Mouse (Mus musculus): Measurements from ENCODE around the gene Fam219b. TPM values are rescaled to one million over a fixed set of nuclear protein-coding genes. Genes with fewer than 3 reads are reported as not detected.

The Fam219b gene
- polyA plus RNA-seq, 1 experiment from 2014 or later: 13.6 TPM

DNA sequence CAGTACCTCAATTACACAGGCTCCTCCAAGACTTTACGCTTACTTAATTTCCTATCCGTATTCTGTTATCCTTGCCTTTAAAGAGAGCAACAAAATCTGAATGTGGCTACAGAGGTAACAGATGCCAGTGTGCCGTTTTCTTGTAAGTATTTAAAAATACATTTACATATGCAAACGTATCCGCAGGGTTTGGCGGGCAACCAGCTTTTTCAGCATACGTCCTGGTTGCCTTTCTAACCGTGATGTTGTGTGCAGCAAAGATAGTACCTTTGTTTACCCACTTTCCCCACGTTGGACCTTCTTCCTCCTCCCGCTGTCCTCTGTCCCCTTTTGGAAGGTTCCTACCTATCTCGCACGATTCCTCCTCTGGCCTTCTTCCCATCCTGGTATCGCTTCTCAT, 35.9 kb upstream of the Fam219b start:
- no peak overlapping the region for H3K9ac ChIP-seq (ENCODE audit: low read depth, low read length)
- no peak for ATAC-seq (replicated peaks; ENCODE audit: low FRiP score, low read depth)
- H3K36me3 ChIP-seq (ENCODE audit: insufficient read depth, low read length): no peaks in the 10 kb centered on the region
- no peak for TF ChIP-seq CTCF (IDR thresholded peaks at IDR 0.05; ENCODE audit: low read depth)
- H3K9me3 ChIP-seq (replicated peaks; ENCODE audit: low read length): no peaks in the 10 kb centered on the region
- no peak overlapping the region for H3K4me3 ChIP-seq (replicated peaks; ENCODE audit: low read depth, low read length)
- H3K27ac ChIP-seq: no peak overlapping the region
- no peak for DNase-seq (ENCODE audit: low spot score)
- 16% methylated on average over 13 of the region's 13 CpGs for WGBS
- H3K4me2 ChIP-seq (ENCODE audit: low read length): peak overlapping the region; percentile 92; the same call in 1 of the 2 replicates
- H3K4me1 ChIP-seq (replicated peaks; ENCODE audit: insufficient read depth, low read length): peaks cover 21% of the 10 kb centered on the region
- peaks cover 33% of the 10 kb centered on the region for H3K27me3 ChIP-seq (ENCODE audit: insufficient read depth, low read length)

DNA sequence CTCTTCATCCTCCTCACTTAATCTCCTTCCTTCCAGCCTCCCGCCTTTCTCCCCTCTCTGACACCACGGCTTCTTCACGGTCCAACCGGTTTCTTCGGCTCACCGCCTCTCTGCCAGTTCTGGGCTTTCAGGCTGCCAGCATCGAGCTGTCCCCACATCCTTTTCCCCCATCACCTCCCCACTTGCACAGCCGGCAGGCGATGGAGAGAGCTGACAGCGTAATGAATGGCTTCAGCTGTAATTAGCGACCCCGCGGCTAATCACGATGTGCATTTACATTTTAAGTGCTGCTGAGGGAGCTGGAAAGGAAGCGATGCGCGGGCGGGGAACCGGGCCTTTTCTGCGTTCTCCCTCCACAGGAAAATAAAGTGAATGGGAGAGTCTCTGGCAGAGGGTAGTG, 35.5 kb upstream of the Fam219b start:
- H3K27me3 ChIP-seq (ENCODE audit: insufficient read depth, low read length): peaks cover 33% of the 10 kb centered on the region
- no peak overlapping the region for H3K27ac ChIP-seq
- H3K4me1 ChIP-seq (replicated peaks; ENCODE audit: insufficient read depth, low read length): peaks cover 21% of the 10 kb centered on the region
- TF ChIP-seq CTCF (IDR thresholded peaks at IDR 0.05; ENCODE audit: low read depth): no peak
- WGBS: under 1% methylated on average over 20 of the region's 20 CpGs
- H3K9ac ChIP-seq (ENCODE audit: low read depth, low read length): no peak overlapping the region
- ATAC-seq (replicated peaks; ENCODE audit: low FRiP score, low read depth) (no peak), DNase-seq (ENCODE audit: low spot score) (peak; percentile 46)
- no peak overlapping the region for H3K4me3 ChIP-seq (replicated peaks; ENCODE audit: low read depth, low read length)
- no peaks in the 10 kb centered on the region for H3K9me3 ChIP-seq (replicated peaks; ENCODE audit: low read length)
- H3K4me2 ChIP-seq (ENCODE audit: low read length): peak overlapping the region; percentile 92; the same call in 1 of the 2 replicates
- no peaks in the 10 kb centered on the region for H3K36me3 ChIP-seq (ENCODE audit: insufficient read depth, low read length)

DNA sequence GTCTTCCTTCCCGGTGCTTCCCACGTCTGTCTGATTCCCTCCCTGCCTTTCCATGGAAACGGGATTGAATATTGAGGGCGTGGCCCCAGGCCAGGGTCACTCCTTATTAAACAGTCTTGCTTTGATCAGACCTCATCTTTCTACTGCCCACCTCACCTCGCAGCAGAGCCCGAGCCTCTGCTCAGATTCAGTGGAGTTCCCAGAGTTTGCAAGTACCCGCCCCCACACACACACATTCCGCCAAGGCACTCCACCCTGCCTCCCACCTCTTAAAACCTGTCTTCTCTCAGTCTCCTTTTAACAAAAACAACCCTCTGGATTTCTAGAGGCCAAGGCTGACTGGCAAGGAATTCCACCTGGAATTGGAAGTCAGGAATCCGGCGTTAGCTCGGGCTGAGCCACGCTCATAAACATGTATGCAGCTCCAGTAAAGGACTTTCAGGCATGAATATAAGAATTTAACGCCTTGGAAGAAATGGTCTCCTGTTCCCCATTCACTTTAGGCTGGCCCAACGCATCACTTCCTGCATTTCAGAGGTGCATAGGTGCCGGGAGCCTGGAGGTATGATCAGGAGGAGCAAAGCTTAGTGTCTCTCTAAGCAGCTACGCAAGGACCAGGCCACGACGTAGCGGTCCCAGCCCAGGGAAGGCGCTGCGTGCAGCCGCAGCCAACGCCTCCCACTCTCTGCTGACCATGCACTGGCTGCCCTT, 34.3 kb upstream of the Fam219b start:
- H3K9ac ChIP-seq (ENCODE audit: low read depth, low read length): no peak overlapping the region
- peak overlapping the region; percentile 92 for H3K4me2 ChIP-seq (ENCODE audit: low read length)
- 6% methylated on average over 23 of the region's 23 CpGs for WGBS
- H3K36me3 ChIP-seq (ENCODE audit: insufficient read depth, low read length): no peaks in the 10 kb centered on the region
- TF ChIP-seq CTCF (IDR thresholded peaks at IDR 0.05; ENCODE audit: low read depth): no peak
- H3K4me3 ChIP-seq (replicated peaks; ENCODE audit: low read depth, low read length): peak overlapping the region; percentile 40
- H3K27me3 ChIP-seq (ENCODE audit: insufficient read depth, low read length): peaks cover 33% of the 10 kb centered on the region
- peak overlapping the region; percentile 37; the same call in 1 of the 2 replicates for H3K27ac ChIP-seq
- ATAC-seq (replicated peaks; ENCODE audit: low FRiP score, low read depth) (no peak; the same call in 1 of the 2 replicates), DNase-seq (ENCODE audit: low spot score) (peak; percentile 66)
- no peaks in the 10 kb centered on the region for H3K9me3 ChIP-seq (replicated peaks; ENCODE audit: low read length)
- H3K4me1 ChIP-seq (replicated peaks; ENCODE audit: insufficient read depth, low read length): peaks cover 21% of the 10 kb centered on the region

DNA sequence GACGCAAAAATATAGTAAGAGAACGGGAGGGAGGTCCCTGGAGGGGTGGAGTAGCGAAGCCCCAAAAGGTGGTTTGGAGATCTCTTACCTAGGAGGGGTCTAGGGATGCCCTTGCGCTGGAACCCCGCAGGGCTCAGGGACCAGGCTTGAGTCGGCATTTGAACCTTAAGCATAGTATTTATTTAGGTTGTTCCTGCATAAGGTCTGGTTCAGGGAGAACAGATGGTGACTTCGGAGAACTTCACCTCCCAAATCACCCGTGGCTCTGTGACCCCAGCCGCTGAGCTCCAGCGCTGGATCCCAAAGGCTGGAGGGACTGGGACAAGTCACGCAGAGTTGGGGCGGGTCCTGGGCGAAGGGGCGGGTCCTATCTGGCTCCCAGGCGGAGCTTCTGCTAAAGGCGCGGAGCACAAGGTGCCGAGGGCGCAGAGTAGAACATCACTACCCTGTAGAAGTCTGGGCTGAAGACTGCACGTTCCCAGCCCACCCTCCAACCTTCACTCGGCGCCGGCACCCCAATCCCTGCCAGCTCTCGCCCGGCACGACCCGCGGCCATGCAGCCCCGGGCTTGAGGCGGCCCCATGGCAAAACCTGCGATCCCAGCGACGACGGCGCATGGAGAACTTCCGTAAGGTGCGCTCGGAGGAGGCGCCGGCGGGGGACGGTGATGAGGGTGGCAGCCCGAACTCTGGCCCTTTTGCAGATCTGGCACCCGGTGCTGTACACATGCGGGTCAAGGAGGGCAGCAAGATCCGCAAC, 33.5 kb upstream of the Fam219b start, which contains the start of gene Rpp25:
Gene Rpp25, plus strand, starts transcription at position 405 of the 759 bp plus-strand sequence.
- TF ChIP-seq CTCF (IDR thresholded peaks at IDR 0.05; ENCODE audit: low read depth): no peak
- Histone ChIP-seq H3K36me3 (ENCODE audit: insufficient read depth, low read length) (no peaks in the 10 kb centered on the region), H3K9ac (ENCODE audit: low read depth, low read length) (peak within 1 kb of the TSS; percentile 35; the same call in 1 of the 2 replicates), H3K27me3 (ENCODE audit: insufficient read depth, low read length) (peaks cover 33% of the 10 kb centered on the region), H3K4me2 (ENCODE audit: low read length) (peak within 1 kb of the TSS; percentile 92), H3K9me3 (replicated peaks; ENCODE audit: low read length) (no peaks in the 10 kb centered on the region), H3K4me3 (replicated peaks; ENCODE audit: low read depth, low read length) (peak within 1 kb of the TSS; percentile 40), H3K4me1 (replicated peaks; ENCODE audit: insufficient read depth, low read length) (peaks cover 21% of the 10 kb centered on the region), H3K27ac (peak within 1 kb of the TSS; percentile 37; the same call in 1 of the 2 replicates)
- under 1% methylated on average over 46 of the region's 46 CpGs for WGBS
- DNase-seq (ENCODE audit: low spot score): peak; percentile 60
- peak; percentile 70; the same call in 1 of the 2 replicates for ATAC-seq (replicated peaks; ENCODE audit: low FRiP score, low read depth)

DNA sequence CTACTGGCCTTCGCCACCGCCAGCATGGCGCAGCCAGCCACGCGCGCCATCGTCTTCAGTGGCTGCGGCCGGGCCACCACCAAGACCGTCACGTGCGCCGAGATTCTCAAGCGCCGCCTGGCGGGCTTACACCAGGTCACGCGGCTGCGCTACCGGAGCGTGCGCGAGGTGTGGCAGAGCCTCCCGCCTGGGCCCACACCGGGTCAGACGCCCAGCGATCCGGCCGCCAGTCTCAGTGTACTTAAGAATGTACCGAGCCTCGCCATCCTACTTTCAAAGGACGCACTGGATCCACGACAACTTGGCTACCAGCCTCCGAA, 33.0 kb upstream of the Fam219b start:
- Histone ChIP-seq H3K27ac (no peak overlapping the region), H3K9me3 (replicated peaks; ENCODE audit: low read length) (no peaks in the 10 kb centered on the region), H3K4me2 (ENCODE audit: low read length) (peak overlapping the region; percentile 92), H3K27me3 (ENCODE audit: insufficient read depth, low read length) (peaks cover 33% of the 10 kb centered on the region), H3K4me3 (replicated peaks; ENCODE audit: low read depth, low read length) (peak overlapping the region; percentile 40), H3K9ac (ENCODE audit: low read depth, low read length) (peak overlapping the region; percentile 35; the same call in 1 of the 2 replicates), H3K4me1 (replicated peaks; ENCODE audit: insufficient read depth, low read length) (peaks cover 21% of the 10 kb centered on the region), H3K36me3 (ENCODE audit: insufficient read depth, low read length) (no peaks in the 10 kb centered on the region)
- WGBS: 1% methylated on average over 31 of the region's 34 CpGs
- ATAC-seq (replicated peaks; ENCODE audit: low FRiP score, low read depth) (peak; percentile 72), DNase-seq (ENCODE audit: low spot score) (peak; percentile 45)
- TF ChIP-seq CTCF (IDR thresholded peaks at IDR 0.05; ENCODE audit: low read depth): peak; percentile 52

DNA sequence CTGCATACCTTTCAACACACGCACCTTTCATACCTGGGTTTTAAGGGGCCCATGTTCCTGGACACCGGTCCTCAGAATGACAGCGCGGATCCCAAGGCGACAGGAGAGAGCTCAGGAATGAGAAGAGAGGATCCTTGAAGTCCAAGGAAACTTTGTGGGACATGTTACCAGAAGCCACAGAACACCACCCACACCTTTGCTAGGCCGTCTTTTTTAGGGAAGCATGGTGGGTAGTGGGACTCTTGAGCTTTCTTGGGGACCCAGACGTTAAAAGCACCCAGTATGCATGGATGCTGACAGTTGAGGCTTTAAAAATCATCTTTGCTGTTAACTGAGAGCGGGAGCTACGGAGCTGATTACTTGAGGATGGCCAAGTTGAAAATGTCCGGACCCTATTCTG, 32.4 kb upstream of the Fam219b start:
- DNase-seq (ENCODE audit: low spot score): no peak
- TF ChIP-seq CTCF (IDR thresholded peaks at IDR 0.05; ENCODE audit: low read depth): no peak
- 52% methylated on average over 10 of the region's 10 CpGs for WGBS
- no peaks in the 10 kb centered on the region for H3K9me3 ChIP-seq (replicated peaks; ENCODE audit: low read length)
- no peak overlapping the region for H3K4me3 ChIP-seq (replicated peaks; ENCODE audit: low read depth, low read length)
- H3K4me2 ChIP-seq (ENCODE audit: low read length): peak overlapping the region; percentile 92
- peaks cover 21% of the 10 kb centered on the region for H3K4me1 ChIP-seq (replicated peaks; ENCODE audit: insufficient read depth, low read length)
- no peak overlapping the region for H3K9ac ChIP-seq (ENCODE audit: low read depth, low read length)
- peaks cover 33% of the 10 kb centered on the region for H3K27me3 ChIP-seq (ENCODE audit: insufficient read depth, low read length)
- H3K27ac ChIP-seq: no peak overlapping the region
- ATAC-seq (replicated peaks; ENCODE audit: low FRiP score, low read depth): no peak
- no peaks in the 10 kb centered on the region for H3K36me3 ChIP-seq (ENCODE audit: insufficient read depth, low read length)
